Mouse (Mus musculus) forebrain, postnatal 0 days (tissue): Measurements from ENCODE around the gene Csmd2. TPM values are rescaled to one million over a fixed set of nuclear protein-coding genes. Genes with fewer than 3 reads are reported as not detected.
A peak's percentile ranks its signal among the peaks of the same experiment; 100 is the strongest.
"Not testable (repeated sequence)": the region's sequence is repeated elsewhere in the genome, so short reads cannot be mapped to it uniquely, and the experiment has no call there.

ENCODE experiments used
- ATAC-seq: fragments of 200-750 bp; cut with Nextera tagmentation; 2 replicates; pipeline ENCODE4 v1.8.0; 2017; ENCODE audit warnings: mild to moderate bottlenecking, moderate library complexity
- DNase-seq: peaks from one replicate; pipeline ENCODE4 v3.0.0-alpha.2; 2015
- H3K27ac ChIP-seq: fragments of 300-500 bp; sonication (generic); 2 replicates; pipeline ENCODE4 v1.5.1; 2014; ENCODE audit warnings: low read depth, mild to moderate bottlenecking, antibody characterized with exemption, low read length, moderate library complexity, mixed read lengths
- H3K27me3 ChIP-seq: fragments of 300-500 bp; sonication (generic); 2 replicates; pipeline ENCODE4 v1.6.1; 2014; ENCODE audit warnings: mild to moderate bottlenecking, low read length, mixed read lengths; ENCODE audit not compliant: insufficient read depth
- H3K36me3 ChIP-seq: fragments of 300-500 bp; sonication (generic); 2 replicates; pipeline ENCODE4 v1.6.1; 2014; ENCODE audit warnings: mild to moderate bottlenecking, moderate library complexity; ENCODE audit not compliant: insufficient read depth
- H3K4me1 ChIP-seq: fragments of 300-500 bp; sonication (generic); 2 replicates; pipeline ENCODE4 v1.6.1; 2014; ENCODE audit warnings: antibody characterized with exemption; ENCODE audit not compliant: insufficient read depth
- H3K4me2 ChIP-seq: fragments of 300-500 bp; sonication (generic); 2 replicates; pipeline ENCODE4 v1.6.1; 2014; ENCODE audit warnings: low read depth, mild to moderate bottlenecking, moderate library complexity
- H3K4me3 ChIP-seq: fragments of 300-500 bp; sonication (generic); 2 replicates; pipeline ENCODE4 v1.5.1; 2014; ENCODE audit warnings: low read depth, low read length, mixed read lengths
- H3K9ac ChIP-seq: fragments of 300-500 bp; sonication (generic); 2 replicates; pipeline ENCODE4 v1.6.1; 2014; ENCODE audit warnings: mild to moderate bottlenecking
- H3K9me3 ChIP-seq: fragments of 300-500 bp; sonication (generic); 2 replicates; pipeline ENCODE4 v1.6.1; 2016; ENCODE audit warnings: low read length
- CTCF ChIP-seq: sonication (generic); IDR thresholded peaks from 2 replicates; pipeline ENCODE4 v1.5.1; 2016; ENCODE audit warnings: antibody characterized with exemption, control low read depth, low read depth
- WGBS: fragments of 180-500 bp; shearing (Covaris S2); extraction: QIAGEN DNeasy Blood & Tissue Kit; methylation state at CpG from one replicate; pipeline ENCODE4 v1.1.7; 2014; 5-methylcytosine and 5-hydroxymethylcytosine counted together
- polyA plus RNA-seq: library from polyadenylated mRNA; unstranded; fragments of >200 nt; fragmentation: Nextera tagmentation; extraction: Ambion mirVana; gene quantifications from 2 replicates; pipeline ENCODE4 v1.2.1, GENCODE M21; 2015
- total RNA-seq: library from RNA; depleted of rRNA; stranded (reverse); fragments of >200 nt; gene quantifications from 2 replicates; pipeline ENCODE4 v1.2.3, GENCODE M21; 2014

The Csmd2 gene
- total and polyA plus RNA-seq, 2 experiments from 2014 or later = 5.5 to 35.8 TPM

DNA sequence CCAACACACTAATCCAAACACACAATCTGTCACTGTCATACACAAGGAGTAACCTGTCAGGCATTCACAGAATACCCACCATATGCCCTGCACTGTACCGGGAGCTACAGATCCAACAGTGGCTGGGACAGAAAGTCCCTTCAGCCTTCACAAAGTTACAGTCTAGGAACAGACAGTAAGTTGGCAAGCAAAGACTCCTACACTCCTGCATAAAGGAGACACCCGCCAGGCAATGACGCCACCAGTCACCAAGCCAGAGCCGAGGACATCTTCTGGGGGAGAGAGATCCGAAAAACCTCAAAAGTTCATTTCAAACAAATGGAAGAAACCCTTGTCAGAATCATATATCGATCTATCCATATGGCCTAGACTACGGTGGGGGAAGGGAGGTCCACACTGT lies 618.9 kb downstream of the Csmd2 start:
- no peak for DNase-seq
- no peaks in the 10 kb centered on the region for H3K27me3 ChIP-seq
- ATAC-seq = no peak
- peaks cover 22% of the 10 kb centered on the region for H3K36me3 ChIP-seq
- H3K4me2 ChIP-seq = no peak overlapping the region
- H3K4me1 ChIP-seq = peaks cover 8% of the 10 kb centered on the region
- H3K9me3 ChIP-seq = no peaks in the 10 kb centered on the region
- no peak for TF ChIP-seq CTCF
- no peak overlapping the region for H3K27ac ChIP-seq
- H3K9ac ChIP-seq = no peak overlapping the region
- no peak overlapping the region for H3K4me3 ChIP-seq
- WGBS = 85% methylated on average over 7 of the region's 7 CpGs

DNA sequence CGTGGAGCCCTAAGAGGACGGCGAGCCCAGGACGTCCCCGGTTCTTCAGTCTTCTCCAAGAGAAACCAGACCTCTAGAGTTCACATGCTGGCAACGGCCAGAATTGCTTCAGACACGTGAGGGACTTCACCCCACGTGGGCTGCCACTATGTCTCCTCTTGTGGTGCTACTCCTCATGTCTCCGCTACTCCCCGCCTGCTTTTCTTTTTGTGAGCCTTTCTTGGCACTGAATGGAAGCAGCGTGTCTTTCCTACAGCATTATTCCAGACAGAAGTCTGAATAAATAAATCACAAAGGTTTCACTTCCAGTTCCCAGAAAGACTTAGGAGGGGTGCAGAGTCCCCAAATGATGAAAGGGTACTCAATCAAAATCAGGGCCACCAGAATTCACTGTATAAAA lies 620.0 kb downstream of the Csmd2 start:
- Histone ChIP-seq H3K9ac (no peak overlapping the region), H3K4me2 (no peak overlapping the region), H3K36me3 (peaks cover 19% of the 10 kb centered on the region), H3K27me3 (no peaks in the 10 kb centered on the region), H3K27ac (no peak overlapping the region), H3K4me1 (peaks cover 8% of the 10 kb centered on the region), H3K9me3 (no peaks in the 10 kb centered on the region), H3K4me3 (no peak overlapping the region)
- peak; percentile 9 for DNase-seq
- no peak for TF ChIP-seq CTCF
- 69% methylated on average over 11 of the region's 11 CpGs for WGBS
- no peak for ATAC-seq

GRCm38 (mm10) chr4:128609276-128609924 lies 621.7 kb downstream of the Csmd2 start:
- H3K27me3 ChIP-seq = no peaks in the 10 kb centered on the region
- H3K4me3 ChIP-seq = peak overlapping the region; percentile 53
- no peak; the same call in 1 of the 2 replicates for ATAC-seq
- H3K27ac ChIP-seq = peak overlapping the region; percentile 36; the same call in 1 of the 2 replicates
- H3K4me2 ChIP-seq = peak overlapping the region; percentile 76
- H3K9ac ChIP-seq = peak overlapping the region; percentile 64
- 10% methylated on average over 26 of the region's 27 CpGs for WGBS
- no peaks in the 10 kb centered on the region for H3K9me3 ChIP-seq
- no peak for TF ChIP-seq CTCF
- peaks cover 8% of the 10 kb centered on the region for H3K4me1 ChIP-seq
- no peak for DNase-seq
- H3K36me3 ChIP-seq = peaks cover 1% of the 10 kb centered on the region; the same call in 1 of the 2 replicates

- H3K4me3 ChIP-seq = peak within 1 kb of the TSS; percentile 53
- peaks cover 8% of the 10 kb centered on the region for H3K4me1 ChIP-seq
- peak; percentile 45; the same call in 1 of the 2 replicates for TF ChIP-seq CTCF
- no peaks in the 10 kb centered on the region for H3K27me3 ChIP-seq
- peak within 1 kb of the TSS; percentile 76 for H3K4me2 ChIP-seq
- DNase-seq (peak; percentile 98), ATAC-seq (peak; percentile 98)
- no peaks in the 10 kb centered on the region for H3K36me3 ChIP-seq
- H3K9ac ChIP-seq = peak within 1 kb of the TSS; percentile 64
- no peaks in the 10 kb centered on the region for H3K9me3 ChIP-seq
- H3K27ac ChIP-seq = peak within 1 kb of the TSS; percentile 36; the same call in 1 of the 2 replicates
- under 1% methylated on average over 24 of the region's 24 CpGs for WGBS
These were observed 622.3 kb downstream of the Csmd2 start, which contains the start of gene Zscan20 for GRCm38 (mm10) chr4:128609925-128610402. Gene Zscan20, minus strand, starts transcription at chr4:128610098.

DNA sequence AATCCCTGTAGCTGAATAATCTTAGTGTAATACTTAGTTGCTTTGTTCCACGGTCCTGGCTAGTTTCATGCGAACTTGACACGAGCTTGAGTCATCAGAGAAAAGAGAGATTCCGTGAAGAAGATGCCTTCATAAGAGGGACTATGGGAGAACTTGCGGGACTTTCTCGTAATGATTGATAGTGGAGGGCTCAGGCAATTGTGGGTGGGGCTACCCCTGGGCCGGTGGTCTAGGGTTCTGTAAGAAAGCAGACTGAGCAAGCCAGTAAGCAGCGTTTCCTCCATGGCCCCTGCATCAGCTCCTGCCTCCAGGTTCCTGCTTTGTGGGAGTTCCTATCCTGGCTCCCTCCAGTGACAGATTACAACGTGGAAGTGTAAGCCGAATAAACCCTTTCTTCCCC lies 623.0 kb downstream of the Csmd2 start:
- Histone ChIP-seq H3K4me3 (peak overlapping the region; percentile 53; the same call in 1 of the 2 replicates), H3K27ac (no peak overlapping the region)
- ATAC-seq = no peak

GRCm38 (mm10) chr4:128611726-128612125 lies 624.1 kb downstream of the Csmd2 start:
- 84% methylated on average over 3 of the region's 3 CpGs for whole genome bisulfite sequencing
- H3K9ac ChIP-seq = not testable (repeated sequence)

More for the DNA sequence above, 623.0 kb downstream of the Csmd2 start:
- H3K4me2 ChIP-seq = peak overlapping the region; percentile 76
- H3K27me3 ChIP-seq = no peaks in the 10 kb centered on the region
- no peaks in the 10 kb centered on the region for H3K9me3 ChIP-seq
- DNase-seq = peak; percentile 5
- no peak for TF ChIP-seq CTCF
- 26% methylated on average over 10 of the region's 10 CpGs for WGBS
- H3K4me1 ChIP-seq = peaks cover 8% of the 10 kb centered on the region
- no peaks in the 10 kb centered on the region for H3K36me3 ChIP-seq
- H3K9ac ChIP-seq = no peak overlapping the region

GRCm38 (mm10) chr4:128613326-128613725 lies 625.7 kb downstream of the Csmd2 start:
- H3K4me1 ChIP-seq = peaks cover 8% of the 10 kb centered on the region
- ATAC-seq (no peak), DNase-seq (peak; percentile 91)
- H3K36me3 ChIP-seq = no peaks in the 10 kb centered on the region
- no peak overlapping the region for H3K9ac ChIP-seq
- peak; percentile 88 for TF ChIP-seq CTCF
- 14% methylated on average over 8 of the region's 8 CpGs for WGBS
- H3K9me3 ChIP-seq = no peaks in the 10 kb centered on the region
- peak overlapping the region; percentile 54; the same call in 1 of the 2 replicates for H3K27ac ChIP-seq
- H3K27me3 ChIP-seq = no peaks in the 10 kb centered on the region
- H3K4me3 ChIP-seq = no peak overlapping the region
- no peak overlapping the region for H3K4me2 ChIP-seq

More at GRCm38 (mm10) chr4:128611726-128612125, 624.1 kb downstream of the Csmd2 start:
- ATAC-seq, DNase-seq, H3K9me3 ChIP-seq, H3K4me2 ChIP-seq, H3K27me3 ChIP-seq, H3K4me3 ChIP-seq, H3K4me1 ChIP-seq, H3K36me3 ChIP-seq, H3K27ac ChIP-seq: not testable (repeated sequence)
